Mouse (Mus musculus): ENCODE results near the gene Rela.

DNA sequence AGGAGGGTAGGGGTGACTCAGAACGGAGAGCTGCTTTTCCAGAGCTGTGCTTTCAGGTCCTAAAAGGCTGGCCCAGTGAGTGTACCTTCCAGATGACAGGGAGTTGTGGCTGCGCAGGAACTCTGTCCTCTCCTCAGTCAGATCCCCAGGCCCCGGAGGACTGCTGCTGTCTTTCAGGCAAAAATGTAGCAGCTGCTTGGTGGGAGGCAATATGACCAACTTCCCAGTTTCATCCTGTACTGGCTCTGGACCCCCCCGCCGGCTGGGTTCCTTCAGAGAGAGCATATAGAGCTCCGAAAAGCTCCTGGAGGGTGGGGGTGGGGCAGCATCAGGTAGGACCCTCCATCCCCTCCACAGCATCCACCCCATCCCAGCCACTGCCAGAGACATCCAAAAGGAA is 15.3 kb downstream of the Rela start:
- TF ChIP-seq CTCF (conservative IDR thresholded peaks at IDR 0.05; ENCODE audit: low read length), result no peak
- TF ChIP-seq POU5F1 (IDR thresholded peaks at IDR 0.05; ENCODE audit: borderline replicate concordance, low read length), result no peak
- no peak for TF ChIP-seq NANOG (IDR thresholded peaks at IDR 0.05; ENCODE audit: borderline replicate concordance, low read length)

All from E14TG2a.4 (cell line).